Mouse (Mus musculus): ENCODE data around the gene Anapc15.

DNA sequence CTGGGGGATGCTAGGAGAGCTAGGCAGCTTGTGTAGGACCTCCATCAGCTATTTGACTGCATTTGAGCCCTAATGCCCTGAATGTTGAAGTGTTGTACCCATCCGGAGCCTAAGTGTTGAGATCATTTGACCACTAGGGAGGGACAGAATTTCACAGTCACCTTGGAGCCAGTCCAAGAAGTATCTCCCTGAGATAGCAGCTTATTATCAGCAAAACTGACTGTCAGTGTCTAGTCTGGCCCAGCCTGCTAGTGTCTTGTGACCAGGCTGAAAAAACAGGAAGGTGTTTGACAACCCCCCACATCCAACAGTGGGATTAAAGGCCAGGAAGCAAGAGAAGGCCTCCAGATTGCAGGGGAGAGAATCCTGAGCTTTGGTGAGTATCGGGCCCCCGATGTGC lies 7.8 kb downstream of the Anapc15 start:
- no peak for TF ChIP-seq CTCF (IDR thresholded peaks at IDR 0.05; ENCODE audit: borderline replicate concordance, control insufficient read depth, extremely low read depth, insufficient read depth, low read length, poor library complexity)
- TF ChIP-seq POLR2A (IDR thresholded peaks at IDR 0.05; ENCODE audit: control insufficient read depth, extremely low read depth, insufficient read depth, low read length, poor library complexity): no peak

Data from thymus, adult 2 months (tissue).